Mouse (Mus musculus) kidney, adult 18-20 months (tissue): ENCODE data around the gene 1700012B07Rik.

Experiments used
- DNase-seq: peaks from one replicate; pipeline ENCODE4 v3.0.0; 2021

1700012B07Rik gene

DNA sequence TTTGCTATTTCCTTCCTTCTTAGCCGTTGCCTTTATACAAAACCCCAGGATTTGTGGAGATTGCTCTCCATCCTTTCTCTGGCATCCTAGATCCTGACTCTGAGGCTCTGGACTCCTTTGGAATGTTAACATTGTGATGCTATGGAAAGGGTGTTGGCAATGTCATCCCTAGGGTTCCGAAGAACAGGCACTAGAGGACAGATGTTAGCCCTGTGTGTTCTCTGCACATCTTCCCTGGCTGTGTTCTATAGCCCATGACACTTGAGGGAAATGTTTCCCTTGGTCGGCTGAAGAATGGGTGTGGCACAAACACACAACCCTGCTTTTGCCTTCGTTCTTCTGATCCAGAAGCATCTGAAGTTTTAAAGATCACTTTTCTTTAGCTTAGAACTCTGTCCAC is at the start of gene 1700012B07Rik:
Gene 1700012B07Rik (minus strand): TSS at position 101 of the 400 bp plus-strand sequence.
- DNase-seq: no peak

- no peak for DNase-seq
Measured at GRCm38 (mm10) chr11:109876767-109877166, 48.9 kb upstream of the 1700012B07Rik start.

DNA sequence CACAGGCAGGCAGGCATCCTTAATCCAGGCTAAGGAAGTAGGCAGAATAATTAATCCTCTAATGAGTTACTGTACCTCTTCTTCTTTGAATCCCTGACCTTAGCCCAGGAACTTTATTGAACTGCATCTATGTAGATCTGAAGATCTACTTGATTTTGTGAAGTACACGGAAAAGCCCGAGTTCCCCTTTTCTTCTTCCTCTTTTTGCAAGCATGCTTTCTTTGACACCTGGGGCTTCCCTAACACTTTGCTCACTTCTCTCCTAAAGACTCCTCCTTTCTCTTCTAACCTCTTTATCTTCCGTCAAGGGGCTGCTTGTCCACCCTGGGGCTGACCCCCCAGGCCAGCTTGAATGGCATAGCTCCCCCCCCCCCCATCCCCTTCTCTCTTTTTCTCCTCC is 48.0 kb upstream of the 1700012B07Rik start:
- DNase-seq: no peak

DNA sequence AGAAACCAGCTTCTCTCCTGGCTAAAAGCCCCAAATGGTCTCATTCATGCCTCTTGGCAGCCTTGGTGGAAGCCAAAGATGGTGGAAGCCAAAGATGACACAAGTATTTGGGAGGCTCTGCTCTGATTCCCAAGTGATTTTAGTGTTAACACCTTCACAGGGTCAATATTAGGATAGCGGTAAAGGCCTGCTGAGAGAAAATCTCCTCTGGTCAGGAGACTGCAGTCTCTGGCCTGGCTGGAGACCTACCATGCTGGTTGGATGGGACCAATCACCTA is 47.6 kb upstream of the 1700012B07Rik start:
- no peak for DNase-seq

DNA sequence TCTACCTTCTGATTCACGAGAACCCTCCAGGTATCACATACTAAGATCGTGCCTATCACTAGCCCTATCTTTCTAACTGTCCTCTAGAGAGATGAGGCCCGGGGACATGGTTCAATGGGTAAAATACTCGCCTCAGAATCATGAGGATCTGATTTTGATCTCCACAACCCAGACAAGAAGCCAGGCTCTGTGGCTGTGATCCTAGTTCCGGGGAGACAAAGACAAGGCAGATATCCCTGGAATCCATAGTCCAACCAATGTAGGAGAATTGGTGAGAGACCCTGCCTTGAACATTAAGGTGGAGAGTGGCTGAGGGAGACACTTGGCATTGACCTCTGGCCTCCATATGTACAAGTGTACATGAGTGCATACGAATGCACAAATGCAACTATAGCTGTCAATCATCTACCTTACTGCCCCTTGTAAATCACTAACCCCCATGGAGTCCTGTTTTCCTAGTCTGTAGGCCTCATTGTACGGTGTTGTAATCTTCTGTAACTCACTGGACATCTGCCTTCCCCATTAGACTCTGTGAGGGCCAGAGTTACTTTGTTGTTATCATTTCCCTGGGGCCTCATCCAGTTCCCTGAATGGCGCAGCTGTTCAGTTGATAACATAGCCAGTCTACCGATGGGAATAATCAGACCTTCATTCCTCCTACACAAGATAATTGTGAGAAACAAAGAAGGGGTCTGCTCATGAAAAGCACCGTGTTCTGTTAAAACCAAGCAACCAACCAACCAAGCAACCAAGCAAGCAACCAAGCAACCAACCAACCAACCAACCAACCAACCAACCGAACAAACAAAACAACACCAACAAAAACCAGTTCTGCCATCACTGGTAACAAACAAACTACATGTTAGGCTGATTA is 47.0 kb upstream of the 1700012B07Rik start:
- DNase-seq: no peak

GRCm38 (mm10) chr11:109873852-109874610 is 46.2 kb upstream of the 1700012B07Rik start:
- DNase-seq: no peak

GRCm38 (mm10) chr11:109873161-109873775 is 45.4 kb upstream of the 1700012B07Rik start:
- DNase-seq: no peak

DNA sequence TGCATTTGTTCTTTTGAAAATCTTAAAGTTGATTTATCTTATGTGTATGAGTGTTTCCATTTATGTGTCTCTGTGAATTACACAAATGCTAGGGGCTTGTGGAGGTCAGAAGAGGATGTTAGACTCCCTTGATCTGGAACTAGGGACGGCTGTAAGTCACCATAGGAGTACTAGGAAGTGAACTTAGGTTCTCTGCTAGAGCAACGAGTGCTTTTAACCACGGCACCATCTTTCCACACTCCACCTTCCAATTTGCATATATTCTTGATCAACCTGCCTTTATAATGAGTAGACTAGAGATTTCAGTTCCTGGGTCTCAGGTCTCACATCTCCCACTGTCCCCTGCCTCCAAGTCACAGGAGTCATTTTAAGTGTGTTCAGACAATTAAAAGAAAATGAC is 44.8 kb upstream of the 1700012B07Rik start:
- no peak for DNase-seq

DNA sequence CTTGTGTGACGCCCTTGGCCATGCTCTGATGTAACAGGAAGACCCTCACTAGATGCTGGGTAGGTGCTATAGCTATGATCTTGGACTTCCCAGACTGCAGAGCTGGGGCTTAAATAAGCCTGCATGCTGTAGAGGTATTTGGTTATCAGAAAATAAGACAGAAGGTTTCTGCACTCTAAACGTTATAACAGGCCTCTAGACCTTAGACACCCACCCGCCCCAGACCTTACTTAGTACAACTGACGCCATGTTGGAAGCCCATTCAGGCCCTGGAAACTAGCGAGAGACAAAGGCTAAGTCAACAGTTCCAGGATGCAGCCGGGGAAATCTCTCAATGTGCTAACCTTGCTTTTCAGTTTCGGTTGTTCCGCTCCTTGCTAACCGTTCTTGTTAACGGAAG is 44.2 kb upstream of the 1700012B07Rik start:
- DNase-seq: no peak

DNA sequence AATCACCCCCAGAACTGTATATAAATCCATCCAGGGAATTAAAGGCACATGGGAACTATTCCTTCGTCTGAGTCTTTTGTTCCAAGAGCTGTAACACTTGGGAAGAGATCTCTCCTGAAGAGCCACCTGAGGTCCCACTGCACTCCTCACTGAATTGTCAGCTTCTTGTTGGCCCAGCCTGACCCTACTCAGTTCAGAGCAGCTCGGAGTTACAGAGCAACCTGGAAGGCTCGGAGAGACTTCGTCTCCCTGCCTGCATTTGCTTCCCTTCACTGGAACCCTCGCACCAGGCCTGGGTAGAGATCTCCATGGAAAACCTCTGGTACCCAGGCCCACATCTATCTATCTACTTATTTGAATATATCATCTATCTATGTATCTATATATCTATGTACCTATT is 40.0 kb upstream of the 1700012B07Rik start:
- DNase-seq: no peak

DNA sequence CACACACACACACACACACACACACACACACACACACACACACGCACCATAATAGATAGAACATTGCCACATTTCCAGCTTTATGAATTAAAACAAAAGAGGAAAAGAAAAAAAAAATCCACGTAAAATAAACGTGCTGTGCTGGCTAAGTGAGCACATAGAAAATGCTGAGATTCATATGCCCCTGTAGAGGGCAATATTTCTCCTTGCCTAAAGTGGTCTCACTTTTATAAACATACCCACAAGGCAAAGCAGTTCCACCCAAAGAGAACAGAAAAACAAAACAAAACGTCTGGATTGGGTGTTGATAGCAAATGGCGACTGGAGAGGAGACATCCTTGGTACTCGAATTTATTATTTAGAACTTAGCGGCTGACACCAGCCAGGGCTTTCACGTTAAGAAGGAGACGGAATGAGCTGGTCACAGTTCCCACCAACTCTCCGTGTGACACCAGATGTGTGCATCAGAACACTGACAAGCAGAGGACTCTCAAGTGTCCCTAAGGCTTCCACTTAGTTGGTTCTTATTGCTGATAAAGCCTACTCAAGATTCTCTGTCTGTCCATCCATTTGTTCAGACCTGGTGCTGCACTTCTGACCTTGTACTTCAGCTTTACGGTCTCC is 38.8 kb upstream of the 1700012B07Rik start:
- no peak for DNase-seq

GRCm38 (mm10) chr11:109865526-109865925 is 37.7 kb upstream of the 1700012B07Rik start:
- no peak for DNase-seq

DNA sequence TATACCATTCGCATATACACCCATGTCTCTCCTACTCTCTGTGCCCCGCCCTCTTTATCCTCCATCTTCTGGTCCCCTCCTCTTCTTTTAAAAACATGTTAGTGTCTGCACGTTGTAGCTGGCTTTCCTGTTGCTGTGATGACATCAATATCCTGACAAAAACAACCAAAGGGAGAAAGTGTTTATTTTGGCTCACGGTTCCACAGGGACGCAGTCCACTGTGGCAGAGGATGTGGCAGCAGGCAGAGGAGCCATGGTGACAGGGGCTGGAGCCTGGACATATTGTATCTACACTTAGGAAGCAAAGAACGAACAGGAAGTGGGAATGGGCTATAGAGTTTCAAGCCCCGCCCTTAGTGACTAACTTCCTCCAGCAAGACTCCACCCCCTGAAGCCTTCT is 36.1 kb upstream of the 1700012B07Rik start:
- DNase-seq: no peak

GRCm38 (mm10) chr11:109863194-109863746 is 35.4 kb upstream of the 1700012B07Rik start:
- DNase-seq: peak; percentile 61

- peak; percentile 89 for DNase-seq
Measured at GRCm38 (mm10) chr11:109860508-109860907, 32.7 kb upstream of the 1700012B07Rik start.

GRCm38 (mm10) chr11:109859939-109860469 is 32.2 kb upstream of the 1700012B07Rik start:
- peak; percentile 25 for DNase-seq

- DNase-seq: no peak
Measured at GRCm38 (mm10) chr11:109859441-109859840, 31.6 kb upstream of the 1700012B07Rik start.

GRCm38 (mm10) chr11:109857086-109857485 is 29.2 kb upstream of the 1700012B07Rik start:
- DNase-seq: no peak

DNA sequence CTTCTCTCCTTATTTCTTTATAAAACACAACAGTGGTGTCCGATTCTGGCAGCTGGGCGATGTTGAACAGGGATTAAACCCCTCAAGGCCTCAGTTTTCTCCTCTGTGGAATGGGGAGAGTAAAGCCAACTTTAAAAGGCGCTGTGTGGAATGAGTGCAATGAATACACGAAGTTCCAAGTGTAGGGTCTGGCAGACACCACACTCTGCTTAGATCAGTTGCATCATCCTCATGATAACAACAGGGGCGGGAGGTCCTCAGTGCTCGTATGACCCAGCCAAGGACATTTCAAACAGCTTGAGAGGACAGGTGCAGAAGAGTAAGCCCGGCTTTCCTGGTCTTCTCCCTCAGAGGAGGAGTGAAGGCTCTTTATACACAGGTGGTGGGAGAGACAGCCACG is 26.2 kb upstream of the 1700012B07Rik start:
- DNase-seq: no peak

GRCm38 (mm10) chr11:109853228-109853966 is 25.6 kb upstream of the 1700012B07Rik start:
- DNase-seq: no peak

GRCm38 (mm10) chr11:109851996-109852395 is 24.1 kb upstream of the 1700012B07Rik start:
- DNase-seq: peak; percentile 40

GRCm38 (mm10) chr11:109846343-109846742 is 18.5 kb upstream of the 1700012B07Rik start:
- DNase-seq: no peak
